Comparison of ENCODE assay signal across 9 mouse cellular contexts in the genomic region with DNA sequence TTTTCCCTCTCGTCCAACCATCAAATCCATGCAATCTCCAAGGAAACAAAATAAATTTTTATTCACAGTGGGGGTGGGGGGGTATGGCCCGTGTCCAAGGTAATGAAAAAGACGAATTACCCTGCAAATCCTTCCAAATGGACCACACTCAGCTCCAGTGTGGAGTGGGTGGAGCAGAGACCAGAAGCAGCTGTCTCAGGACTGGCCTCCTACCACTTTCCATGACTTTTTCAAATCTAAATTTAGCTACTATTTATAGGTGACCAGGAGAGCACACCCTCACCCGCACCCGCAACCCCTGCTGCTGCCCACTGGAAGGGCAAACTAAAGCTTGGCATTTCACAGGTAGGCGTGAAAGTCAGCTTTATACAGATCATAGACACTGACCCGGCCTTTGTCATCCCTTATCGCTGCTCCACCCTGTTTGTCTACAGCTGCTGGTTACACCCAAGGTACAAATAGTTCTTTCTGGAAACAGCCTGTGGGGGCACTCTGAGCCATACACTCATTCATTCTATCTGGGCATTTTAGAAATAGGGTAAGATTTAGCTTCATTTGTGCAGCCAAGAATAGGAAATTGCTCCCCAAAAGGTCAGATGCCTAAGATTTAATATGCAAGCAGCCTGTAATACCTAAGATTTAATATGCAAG.
DNase-seq lines count a peak whose midpoint lies in the region; ATAC-seq lines count a peak whose summit lies in the region.
"Had no signal": no experiment of that assay in that cellular context is flagged by ENCODE, and none has a peak within 500 bp of the region (broad histone marks: within the 10 kb centered on the region; RNA-seq: fewer than 3 reads in every experiment).

No protein-coding gene starts in this region.

- WGBS in forebrain, embryonic 12.5 days = 88% methylated on average over 8 of the region's 8 CpGs

- H3K9me3 ChIP-seq in forebrain, embryonic 12.5 days = no peaks in the 10 kb centered on the region
- H3K9me3 ChIP-seq: liver, embryonic 13.5 days had no signal

- H3K4me3 ChIP-seq in forebrain, embryonic 12.5 days (replicated peaks) = no peak overlapping the region
- H3K4me3 ChIP-seq: liver, embryonic 13.5 days had no signal

- no peak overlapping the region for H3K4me2 ChIP-seq in forebrain, embryonic 12.5 days
- H3K4me2 ChIP-seq: liver, embryonic 13.5 days had no signal

- H3K27me3 ChIP-seq in forebrain, embryonic 12.5 days = no peaks in the 10 kb centered on the region
- H3K27me3 ChIP-seq: liver, embryonic 13.5 days had no signal

- no peaks in the 10 kb centered on the region for H3K36me3 ChIP-seq in forebrain, embryonic 12.5 days (replicated peaks)
- H3K36me3 ChIP-seq: liver, embryonic 13.5 days had no signal

- H3K4me1 ChIP-seq in forebrain, embryonic 12.5 days = no peaks in the 10 kb centered on the region

- ATAC-seq in forebrain, embryonic 12.5 days (ENCODE audit: low FRiP score) = no peak

- H3K9ac ChIP-seq in forebrain, embryonic 12.5 days = no peak overlapping the region
- H3K9ac ChIP-seq: liver, embryonic 13.5 days had no signal

- no peak overlapping the region for H3K27ac ChIP-seq in forebrain, embryonic 12.5 days
- H3K27ac ChIP-seq: liver, embryonic 13.5 days had no signal

- DNase-seq in adrenal gland, postnatal 10 days = peak; percentile 14
- DNase-seq in adrenal gland, adult 8-10 months = no peak
- DNase-seq in thymus, postnatal 25 days = peak; percentile 31
- no peak for DNase-seq in thymus, postnatal 10 days (ENCODE audit: low spot score in 2 of 2)
- DNase-seq in kidney, postnatal 14 days = peak; percentile 44
- DNase-seq in thymus, postnatal 4 days = peak; percentile 33
- DNase-seq in cerebellum, postnatal 25 days = no peak
- DNase-seq: liver, embryonic 13.5 days had no signal

Comparison
In these comparisons a context has a peak if more than half of its experiments do, and no peak if none do; other contexts are left out.
1. DNase-seq: peak in adrenal gland, postnatal 10 days (single experiment), thymus, postnatal 25 days (single experiment), kidney, postnatal 14 days (single experiment) and thymus, postnatal 4 days (single experiment); none in adrenal gland, adult 8-10 months (single experiment), thymus, postnatal 10 days (0 of 2) and cerebellum, postnatal 25 days (0 of 2).